Mouse (Mus musculus) retina, postnatal 7 days (tissue): ENCODE measurements at regions not wholly inside any gene's neighbourhood (a gene's known extent, or its start where the extent isn't known, plus 50 kb on each side); places are given as distances from the start of the nearest gene placed in this dataset.

ENCODE experiments used
- DNase-seq: peaks from one replicate; pipeline ENCODE4 v3.0.0-alpha.2; 2012; ENCODE audit warnings: low read depth, low spot score

DNA sequence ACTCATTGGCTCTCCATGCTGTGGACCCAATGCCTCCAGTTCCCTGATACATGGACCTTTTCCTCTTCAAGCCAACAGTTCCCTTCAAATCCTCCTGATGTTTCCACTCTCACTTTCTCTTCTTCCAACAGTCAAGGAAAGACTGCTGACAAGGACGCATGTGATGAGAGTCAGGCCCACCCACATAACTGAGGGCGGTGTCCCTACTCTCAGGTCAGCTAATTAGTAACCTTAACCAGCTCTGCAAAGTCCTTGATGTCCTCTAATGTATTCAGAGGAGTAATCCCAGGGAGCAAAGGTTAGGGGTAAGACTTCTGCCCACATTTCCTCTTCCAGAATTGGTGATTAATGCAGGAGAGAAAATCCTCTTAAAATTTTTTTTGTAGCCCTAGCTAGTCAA is 139.7 kb downstream of the Ackr3 start:
- no peak for DNase-seq

DNA sequence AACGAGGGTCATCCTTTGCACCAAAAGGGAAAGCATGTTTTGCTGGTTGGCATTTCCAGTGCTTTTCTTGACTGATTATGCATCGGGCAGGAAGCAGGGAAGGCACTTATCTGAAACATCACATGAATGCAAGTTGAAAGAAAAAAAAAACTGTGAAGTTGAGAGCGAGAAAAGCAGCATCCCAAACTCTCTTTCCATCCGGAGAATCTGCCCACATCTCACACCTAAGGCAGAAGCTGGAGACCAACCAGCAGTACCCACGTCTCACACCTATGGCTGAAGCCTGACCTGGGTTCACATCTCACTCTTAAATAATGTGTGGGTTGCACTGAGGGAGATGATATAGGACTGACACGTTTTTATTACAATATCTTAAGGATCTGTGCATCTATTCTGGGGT is 143.3 kb downstream of the Ackr3 start:
- no peak for DNase-seq

DNA sequence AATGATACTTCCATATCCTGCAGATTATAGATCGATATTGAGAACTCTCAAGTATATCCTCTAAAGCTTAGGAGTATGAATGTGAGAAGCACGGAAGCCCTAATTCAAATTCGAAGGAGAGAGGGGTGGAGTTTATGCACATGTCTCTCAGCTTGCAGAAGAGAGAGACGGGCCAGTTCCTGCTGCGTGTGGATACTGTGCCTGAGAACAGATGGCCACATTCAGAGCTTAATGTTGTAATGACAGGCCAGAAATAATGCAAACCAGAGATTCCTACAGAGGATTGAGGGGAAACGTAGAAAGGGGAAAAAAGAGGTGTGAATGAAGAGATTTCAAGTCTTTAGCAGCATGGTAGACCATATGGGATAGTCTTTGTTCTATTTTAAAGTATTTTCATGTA is 145.8 kb downstream of the Ackr3 start:
- no peak for DNase-seq

DNA sequence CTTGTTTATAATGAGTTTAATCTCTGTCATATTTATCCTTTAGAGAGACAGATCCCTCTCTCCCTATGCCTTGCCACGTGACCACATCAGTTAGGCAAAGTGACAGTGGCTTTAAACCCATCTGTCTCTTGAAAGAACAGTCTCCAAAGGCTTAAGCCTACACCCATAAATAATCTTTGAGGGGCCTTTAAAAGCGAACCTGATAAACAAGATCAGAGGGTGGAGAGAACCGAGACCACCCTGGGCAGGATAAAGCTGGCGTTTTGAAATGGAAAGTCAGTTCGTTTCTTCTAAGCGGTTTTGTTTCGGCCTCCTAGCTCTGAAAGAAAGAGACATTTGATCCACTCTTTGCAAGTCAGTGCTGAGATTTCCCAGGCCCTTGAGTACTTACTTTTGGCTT is 149.5 kb downstream of the Ackr3 start:
- peak; percentile 17 for DNase-seq

DNA sequence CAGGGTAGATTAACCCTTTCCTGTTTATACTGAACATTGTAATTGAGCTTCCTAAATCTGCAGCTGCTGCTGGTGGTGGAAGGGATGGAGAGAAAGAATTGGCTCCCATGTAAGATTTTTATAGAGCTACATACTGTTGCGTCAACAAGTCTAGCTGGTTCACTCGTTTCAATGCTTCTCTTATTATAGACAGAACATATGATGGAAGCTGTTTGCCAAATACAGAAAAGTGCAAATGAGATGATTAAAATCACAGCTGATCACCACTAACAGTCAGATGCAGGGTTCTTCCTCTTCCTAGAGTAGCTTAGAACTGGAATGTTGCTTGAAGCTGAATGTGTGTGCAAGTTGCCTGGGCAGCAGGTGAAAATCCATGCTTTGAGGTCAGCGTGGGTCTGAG is 152.8 kb downstream of the Ackr3 start:
- no peak for DNase-seq

DNA sequence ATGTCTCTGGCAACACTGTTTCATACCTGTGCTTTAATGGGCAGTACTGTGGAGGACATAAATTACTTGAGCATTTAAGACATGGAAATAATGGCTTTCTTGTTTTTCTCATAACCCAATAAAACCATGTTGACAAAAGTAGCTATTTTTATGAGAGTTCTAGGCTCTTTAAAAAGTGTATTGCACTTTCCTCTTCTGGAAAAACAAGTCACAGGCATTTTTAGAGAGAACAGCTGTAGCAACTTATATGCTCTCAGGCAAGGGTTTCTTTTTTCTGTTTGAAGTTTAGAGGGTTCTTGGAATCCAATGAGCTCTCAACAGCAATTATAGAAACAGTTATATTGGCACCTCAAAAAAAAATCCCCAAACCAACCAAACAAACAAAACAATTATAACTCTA is 153.6 kb downstream of the Ackr3 start:
- no peak for DNase-seq

DNA sequence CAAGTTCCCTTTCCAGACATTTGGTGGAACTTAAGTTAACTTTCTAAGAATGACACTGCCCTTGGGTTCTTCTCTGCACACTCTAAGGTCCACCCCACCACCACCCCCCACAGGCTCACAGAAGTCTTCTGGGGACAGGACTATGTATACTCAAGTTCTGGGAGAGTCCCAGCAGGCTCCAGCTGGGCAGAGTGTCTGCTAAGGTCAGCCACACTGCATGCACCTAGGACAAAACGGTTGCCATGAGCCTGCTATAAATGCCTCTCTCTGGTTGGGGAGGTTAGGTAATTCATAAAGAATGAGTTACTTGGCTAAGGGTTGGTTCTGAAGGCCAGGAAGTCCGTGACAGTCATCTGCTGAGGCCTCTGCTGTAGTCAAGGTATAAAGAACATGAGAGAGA is 155.2 kb downstream of the Ackr3 start:
- no peak for DNase-seq

DNA sequence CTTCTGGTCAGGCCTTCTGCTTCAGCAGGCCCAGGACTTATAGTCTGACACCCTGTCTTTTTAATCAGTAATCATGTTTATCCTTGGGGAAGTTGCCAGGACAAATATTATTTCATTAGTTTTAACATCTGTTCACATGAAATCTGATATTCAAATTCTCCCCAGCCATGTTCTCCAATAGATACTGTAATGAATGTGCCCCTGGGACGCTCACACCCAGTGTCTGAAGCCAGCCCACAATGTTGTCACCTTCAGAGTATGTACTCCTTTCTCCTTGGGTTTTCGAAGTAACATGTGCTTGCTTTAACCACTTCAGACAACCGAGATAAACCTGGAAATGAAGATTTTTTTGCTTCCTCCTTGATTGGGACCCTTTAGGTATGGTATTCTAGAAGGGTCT is 156.3 kb downstream of the Ackr3 start:
- DNase-seq = no peak

DNA sequence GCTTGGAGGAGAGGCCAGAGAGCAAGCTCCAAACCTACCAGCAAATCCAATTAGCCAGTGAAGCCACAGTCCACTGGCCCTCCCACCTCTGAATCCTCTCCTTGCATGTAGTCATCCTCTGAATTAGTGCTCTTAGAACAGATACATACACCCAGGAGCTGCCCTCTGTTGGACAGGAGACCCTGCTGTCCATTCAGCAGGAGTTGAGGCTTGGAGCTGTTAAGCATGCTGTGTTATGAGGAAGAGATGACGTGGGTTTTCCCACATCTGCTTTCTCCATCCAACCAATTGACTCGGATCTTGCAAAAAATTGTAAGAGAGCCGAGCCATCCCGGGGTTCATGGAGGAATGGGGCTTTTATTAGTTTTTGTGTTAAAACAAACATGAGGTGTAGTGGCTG is 160.7 kb downstream of the Ackr3 start:
- no peak for DNase-seq

DNA sequence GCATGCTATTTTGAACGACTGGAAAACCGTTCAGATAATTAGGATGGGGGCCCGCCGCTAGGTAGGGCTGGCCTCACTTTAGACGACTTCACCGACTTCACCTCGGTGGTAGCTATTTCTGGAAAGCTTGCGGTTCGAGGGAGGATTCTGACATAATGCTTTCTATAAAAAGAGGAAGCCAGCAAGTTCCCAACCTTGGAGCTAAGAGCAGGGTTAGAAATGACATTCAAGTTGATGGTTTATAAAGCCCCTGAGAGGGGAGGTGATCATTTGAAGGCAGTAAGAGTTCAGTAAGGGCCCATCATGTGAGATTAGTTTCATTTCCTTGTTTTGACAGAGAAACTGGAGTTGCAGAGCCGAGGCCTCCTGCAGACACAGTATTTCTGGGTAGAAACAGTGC is 164.8 kb downstream of the Ackr3 start:
- DNase-seq = no peak

DNA sequence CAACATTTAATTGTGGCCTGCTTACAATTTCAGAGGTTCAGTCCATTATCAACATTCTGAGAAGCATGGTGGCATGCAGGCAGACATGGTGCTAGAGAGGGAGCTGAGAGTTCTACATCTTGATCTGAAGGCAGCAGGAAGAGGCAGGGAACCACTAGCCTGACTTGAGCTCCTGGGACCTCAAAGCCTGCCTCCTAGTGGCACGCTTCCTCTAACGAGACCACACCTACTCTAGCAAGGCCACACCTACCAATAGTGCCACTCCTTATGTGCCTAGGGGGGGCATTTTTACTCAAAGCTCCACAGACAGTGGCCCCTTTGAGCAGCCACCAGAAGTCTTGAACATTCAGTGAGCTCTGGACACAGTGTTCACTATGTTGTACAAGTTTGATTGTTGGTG is 165.5 kb downstream of the Ackr3 start:
- DNase-seq = no peak

DNA sequence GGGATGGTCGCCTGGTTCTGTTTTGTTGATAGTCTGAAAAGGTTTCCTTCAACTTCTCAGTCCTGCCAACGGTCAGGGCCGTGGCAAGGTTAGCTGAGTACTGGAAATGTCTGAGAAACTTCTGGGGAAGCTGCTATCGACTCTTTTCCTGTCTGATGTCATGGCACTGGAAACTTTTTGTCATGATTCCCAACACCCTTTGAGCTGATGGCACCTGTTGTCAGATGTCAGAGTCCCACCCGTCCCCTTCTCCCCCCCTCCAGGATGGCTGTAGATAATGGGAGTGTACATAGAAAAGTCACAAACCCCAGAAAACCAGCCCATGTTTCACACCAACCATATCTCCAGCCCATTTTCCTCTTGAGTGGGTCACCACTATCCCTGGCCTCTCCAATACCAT is 167.0 kb downstream of the Ackr3 start:
- no peak for DNase-seq

DNA sequence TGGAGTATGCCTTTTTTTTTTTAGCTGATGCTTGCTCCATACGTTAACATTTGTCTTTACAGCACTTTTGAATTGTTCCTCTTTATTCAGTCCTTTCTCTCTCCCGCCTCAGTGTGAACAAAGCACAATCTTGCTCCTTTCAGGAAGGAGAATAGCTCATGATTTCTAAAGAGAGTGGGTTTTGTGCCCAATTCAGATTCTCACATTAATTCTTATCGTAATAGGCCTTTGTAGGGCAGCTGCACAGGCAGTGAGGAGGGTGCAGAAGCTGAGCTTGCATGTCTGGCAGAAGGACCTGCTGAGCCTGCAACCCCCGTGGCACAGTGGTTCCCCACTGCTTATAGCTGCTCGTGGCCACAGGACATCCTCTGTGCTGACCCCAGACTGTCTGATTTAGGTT is 169.2 kb downstream of the Ackr3 start:
- DNase-seq = no peak

DNA sequence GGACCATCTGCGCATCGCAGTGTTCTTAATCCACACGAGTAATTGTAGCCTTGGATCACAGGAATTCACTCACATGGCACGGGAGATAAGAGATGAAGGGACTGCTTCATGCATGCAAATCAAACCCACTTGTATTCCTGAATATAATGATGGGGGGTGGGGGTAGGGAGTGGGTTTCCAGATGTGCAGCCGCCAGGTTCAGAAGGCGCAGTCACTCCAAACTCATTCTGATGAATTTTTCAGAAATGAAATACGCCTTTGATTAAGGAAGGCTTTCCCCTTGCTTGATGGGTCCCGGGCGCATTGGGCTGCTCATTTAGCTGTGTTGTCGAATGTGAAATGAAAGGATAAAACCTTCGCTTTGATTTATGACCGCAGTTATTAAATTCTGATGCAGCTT is 170.7 kb downstream of the Ackr3 start:
- DNase-seq = no peak

DNA sequence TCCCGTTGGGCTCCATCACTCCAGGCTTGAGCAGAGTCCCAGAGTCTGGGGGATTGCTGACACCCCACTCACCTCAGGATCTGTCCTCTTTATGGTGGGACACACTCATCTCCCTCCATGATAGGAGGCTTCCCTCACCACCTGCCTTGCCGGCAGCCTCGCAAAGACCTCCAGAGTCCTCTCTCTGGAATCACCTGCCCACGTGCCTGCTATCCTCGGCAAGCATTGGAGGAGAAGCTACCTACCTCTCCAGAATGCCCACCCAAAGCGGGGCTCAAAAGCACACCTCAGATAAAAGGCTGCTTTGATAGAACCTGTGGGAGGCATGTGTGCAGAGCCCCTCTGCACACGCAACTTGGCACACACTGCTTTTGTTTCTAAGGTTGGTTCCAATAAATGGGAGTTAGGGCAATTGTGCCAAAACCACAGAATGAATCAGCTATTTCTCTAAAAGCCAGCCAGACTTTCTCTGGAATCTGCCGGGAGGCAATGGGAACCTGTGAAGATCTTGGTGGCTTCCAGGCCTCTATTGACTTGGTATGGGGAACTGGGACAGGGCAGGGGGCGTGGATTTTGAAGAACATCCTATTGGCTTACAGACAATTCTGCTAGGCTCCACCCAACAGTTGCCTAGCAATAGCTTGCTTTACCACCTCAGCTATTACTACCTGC is 176.4 kb downstream of the Ackr3 start:
- no peak for DNase-seq

DNA sequence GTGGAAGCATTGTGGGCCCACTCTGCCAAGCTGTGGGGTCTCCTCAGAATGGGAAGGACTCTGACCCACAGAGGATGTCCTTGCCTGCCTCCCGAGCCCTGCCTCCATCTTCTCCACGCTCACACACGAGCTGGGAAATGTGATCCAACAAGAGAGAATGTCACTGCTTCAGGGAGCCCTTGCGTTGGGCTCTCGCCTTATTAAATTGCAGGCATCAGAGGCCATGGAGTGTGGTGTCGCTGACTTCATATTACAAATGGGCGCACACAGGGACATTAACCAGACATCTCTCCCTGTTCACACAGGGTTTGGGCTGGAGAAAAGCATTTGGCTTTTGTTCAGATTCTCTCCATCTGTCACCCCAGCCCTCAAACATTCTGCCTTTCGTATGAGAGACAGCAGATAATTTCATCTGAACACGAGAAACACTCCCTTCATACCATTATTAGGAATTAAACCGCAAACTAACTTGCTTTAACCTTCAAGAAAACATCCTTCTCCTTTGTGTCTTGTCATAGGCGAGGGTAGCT is 179.2 kb downstream of the Ackr3 start:
- DNase-seq = no peak

DNA sequence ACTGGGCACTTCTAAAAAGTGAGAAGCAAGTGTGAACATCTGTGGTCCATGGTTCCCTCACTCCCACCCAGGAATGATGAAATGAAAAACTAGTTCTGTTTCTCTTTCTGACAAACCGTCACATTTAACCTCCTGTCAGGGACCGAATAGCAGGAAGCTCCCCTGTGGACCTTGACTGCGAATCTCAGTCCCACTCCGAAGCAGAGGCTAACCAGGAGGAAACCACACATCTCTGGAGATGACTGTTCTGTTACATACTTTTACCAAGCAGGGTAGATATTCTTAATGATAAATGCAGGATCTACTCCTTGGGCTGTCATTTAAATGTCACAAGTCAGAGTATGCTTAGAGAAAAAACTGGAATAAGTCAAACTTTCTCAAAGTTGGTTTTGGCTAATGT is 181.2 kb downstream of the Ackr3 start:
- DNase-seq = no peak

DNA sequence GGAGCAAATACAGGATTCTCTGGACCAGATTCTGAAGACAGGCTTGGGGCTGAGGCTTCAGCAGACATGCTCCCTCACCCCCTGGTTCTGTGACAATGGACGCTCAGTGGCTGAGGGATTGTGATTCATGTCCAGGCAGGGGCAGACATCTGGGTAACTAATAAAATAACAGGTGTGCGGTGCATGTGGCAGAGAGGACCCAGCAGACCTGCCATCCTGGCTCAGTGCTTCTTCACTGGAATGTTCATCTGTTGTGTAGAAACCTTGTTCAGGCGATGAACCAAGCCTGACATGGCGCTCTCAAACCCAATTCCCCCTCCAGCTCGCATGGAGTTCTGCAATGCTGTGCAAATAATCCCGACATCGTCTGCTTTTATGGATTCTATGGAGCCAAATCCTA is 183.0 kb downstream of the Ackr3 start:
- no peak for DNase-seq

DNA sequence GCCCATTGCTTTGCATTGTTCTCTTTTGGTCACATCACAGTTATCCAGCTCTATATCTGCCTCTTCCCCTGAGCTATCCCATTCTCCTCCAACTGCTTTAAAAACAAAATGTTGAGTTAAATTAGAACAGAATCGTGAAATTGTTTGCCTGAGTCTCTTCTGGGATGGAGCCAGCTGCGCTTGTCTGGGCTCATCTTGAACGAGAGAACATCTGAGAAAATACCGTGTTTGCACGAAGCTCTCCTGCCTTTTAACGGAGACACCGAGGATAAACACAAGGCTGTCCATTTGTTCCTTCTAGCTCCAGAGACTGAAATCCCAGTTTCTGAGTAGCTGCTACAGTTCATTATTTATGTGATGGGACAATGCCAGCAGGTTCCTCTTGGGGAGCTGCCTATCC is 186.6 kb downstream of the Ackr3 start:
- no peak for DNase-seq

DNA sequence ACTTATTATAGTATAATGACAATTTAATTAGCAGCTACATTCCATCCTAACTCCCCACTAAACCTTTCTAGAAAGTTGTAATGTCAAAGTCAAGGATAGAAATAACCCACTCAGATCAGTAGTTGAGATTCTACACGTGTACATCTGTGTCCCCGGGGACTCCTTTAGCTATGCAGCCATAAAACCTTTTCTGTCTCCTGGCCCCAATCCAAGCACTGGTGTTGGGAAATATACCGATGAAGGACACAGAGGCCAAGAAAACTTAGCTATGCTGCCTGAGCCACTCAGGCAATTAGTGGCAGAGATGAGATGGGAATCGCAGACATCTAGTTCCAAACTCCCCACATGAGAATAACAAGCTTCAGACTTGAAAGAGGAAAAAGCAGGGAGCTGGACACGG is 190.1 kb downstream of the Ackr3 start:
- DNase-seq = no peak

DNA sequence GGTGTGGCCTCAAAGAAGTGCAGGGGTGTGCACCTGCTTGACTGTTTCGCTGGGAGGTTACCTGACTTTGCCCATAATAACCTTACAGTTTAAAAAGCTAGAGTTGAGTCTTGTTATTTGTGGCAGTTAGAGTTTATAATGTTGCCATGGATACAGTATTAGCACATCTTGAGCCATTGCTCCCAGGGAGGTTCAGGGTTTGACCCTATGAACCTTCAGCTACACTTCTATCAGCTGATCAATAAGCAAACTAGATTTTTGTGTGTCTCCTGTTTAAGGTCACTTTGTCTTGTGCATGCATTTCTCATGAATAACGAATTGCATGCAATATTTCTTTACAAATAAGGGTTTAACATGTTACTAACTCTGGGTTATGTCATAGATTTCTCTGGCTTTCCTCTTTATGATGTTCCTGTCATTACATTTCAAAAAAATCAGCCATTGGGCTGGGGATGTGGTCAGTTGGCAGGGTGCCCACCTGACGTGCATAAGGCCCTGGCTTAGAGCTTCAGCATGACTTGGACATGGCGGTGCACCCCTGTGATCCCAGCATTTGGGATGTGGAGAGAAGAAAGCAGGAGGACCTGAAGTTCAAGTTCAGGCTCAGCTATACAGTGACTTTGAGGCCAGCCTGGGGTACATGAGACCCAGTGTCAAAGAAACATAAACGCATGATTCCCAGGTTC is 191.7 kb downstream of the Ackr3 start:
- DNase-seq = no peak

DNA sequence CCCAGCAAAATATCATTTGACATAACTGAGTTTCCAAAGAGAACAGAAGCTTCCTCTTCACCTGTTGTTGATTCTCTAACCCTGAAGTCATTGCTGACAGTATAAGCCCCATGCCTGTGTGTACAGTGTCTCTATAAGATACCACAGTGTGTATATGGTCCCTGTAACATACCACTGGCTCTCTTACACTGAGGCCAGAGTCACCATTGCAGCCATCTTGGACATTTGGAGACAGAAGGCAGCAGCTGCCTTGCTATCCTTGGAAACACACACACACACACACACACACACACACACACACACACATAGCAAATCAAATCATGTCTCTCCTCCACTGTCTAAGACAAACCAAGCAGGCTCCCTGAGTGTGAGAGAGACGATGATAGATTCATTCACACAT is 192.9 kb downstream of the Ackr3 start:
- DNase-seq = no peak

DNA sequence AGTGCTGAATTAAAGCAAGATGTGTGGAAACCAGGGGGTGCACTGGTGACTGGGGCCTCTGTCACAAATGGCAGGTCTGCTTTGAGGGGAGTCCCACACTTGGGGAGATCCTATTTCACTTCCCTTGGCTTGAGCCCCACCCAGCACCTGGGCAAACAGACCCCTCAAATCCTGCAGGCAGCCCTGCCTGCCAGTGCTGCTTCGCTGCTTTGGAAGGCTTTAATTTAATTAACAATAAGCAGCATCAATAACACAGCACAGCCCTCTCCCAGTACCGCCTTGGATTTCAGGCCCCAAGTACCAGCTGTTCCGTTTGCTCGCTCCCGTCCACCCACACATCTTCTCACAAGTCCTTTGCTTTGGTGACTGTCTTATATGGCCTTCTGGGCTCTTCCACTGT is 193.6 kb downstream of the Ackr3 start:
- DNase-seq = no peak
